ENCODE assay signal across 9 mouse cellular contexts in the genomic region with DNA sequence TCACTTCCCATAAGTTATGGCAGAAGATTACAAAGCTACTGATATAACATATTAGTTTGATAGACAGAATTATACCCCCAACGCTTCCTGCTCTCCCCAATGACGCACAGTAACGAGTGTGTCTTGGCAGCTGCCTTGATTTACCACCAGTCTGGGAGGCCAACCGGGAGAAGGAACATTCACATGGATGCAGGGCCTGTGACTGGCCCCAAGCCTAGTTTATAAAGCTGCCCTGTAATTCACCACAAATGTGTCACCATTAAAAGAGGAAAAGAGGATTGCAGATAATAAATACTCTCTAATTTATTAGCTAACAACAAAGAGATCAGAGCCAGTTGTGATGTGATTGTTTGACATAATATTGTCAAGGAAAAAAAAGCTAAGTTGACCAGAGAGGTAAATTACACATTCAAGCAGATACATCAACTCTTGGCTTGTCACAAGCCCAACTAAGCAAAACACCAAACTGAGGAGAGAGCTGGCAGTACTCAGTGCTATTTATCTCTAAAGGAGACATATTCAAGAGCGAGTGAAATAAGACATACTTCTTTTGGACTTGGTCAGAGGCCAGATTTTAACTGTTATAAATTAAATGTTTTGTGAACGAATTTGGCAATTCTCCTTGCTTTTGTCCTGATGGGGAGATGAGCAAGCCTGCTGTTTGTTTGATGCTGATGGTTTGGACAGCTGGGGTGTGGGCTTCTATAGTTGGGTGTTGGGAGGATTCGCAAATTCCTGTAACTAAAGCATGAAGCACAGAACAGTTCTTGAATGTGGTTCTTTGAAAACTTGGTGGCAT.
A peak's percentile ranks its signal among the peaks of the same experiment; 100 is the strongest.
DNase-seq lines count a peak whose midpoint lies in the region; ATAC-seq and TF ChIP-seq lines count a peak whose summit lies in the region.
"Had no signal": no experiment of that assay in that cellular context is flagged by ENCODE, and none has a peak within 500 bp of the region (broad histone marks: within the 10 kb centered on the region; RNA-seq: fewer than 3 reads in every experiment).

No protein-coding gene starts in this region.

- no peaks in the 10 kb centered on the region for H3K36me3 ChIP-seq in intestine, embryonic 16.5 days (ENCODE audit: control insufficient read depth, insufficient read depth, low read length)
- no peaks in the 10 kb centered on the region for H3K36me3 ChIP-seq in lung, embryonic 14.5 days (ENCODE audit: insufficient read depth)

- DNase-seq in ovary, adult 18-20 months (ENCODE audit: low spot score) = peak; percentile 53
- no peak for DNase-seq in ovary, postnatal 10 days (ENCODE audit: low spot score)
- peak; percentile 97 for DNase-seq in lung, embryonic 14.5 days
- DNase-seq in thymus, postnatal 10 days (ENCODE audit: low spot score in 2 of 2) = no peak
- DNase-seq in cerebellum, adult 8-10 months = no peak
- DNase-seq in left cerebral cortex, adult 9 months (ENCODE audit: low spot score in 2 of 2) = no peak

- H3K4me3 ChIP-seq in intestine, embryonic 16.5 days (ENCODE audit: low read length) = no peak overlapping the region
- H3K4me3 ChIP-seq in lung, embryonic 14.5 days (ENCODE audit: low read depth, low read length) = no peak overlapping the region

- H3K9me3 ChIP-seq in intestine, embryonic 16.5 days (ENCODE audit: control insufficient read depth, low read length) = no peaks in the 10 kb centered on the region
- H3K9me3 ChIP-seq in lung, embryonic 14.5 days (ENCODE audit: low read depth, low read length) = no peaks in the 10 kb centered on the region

- H3K27ac ChIP-seq in intestine, embryonic 16.5 days (ENCODE audit: low read length) = 0 out of 2 replicates have a peak overlapping the region, but pooled peaks have one; percentile 29
- peak overlapping the region; percentile 83 for H3K27ac ChIP-seq in lung, embryonic 14.5 days (ENCODE audit: low read depth)

- no peaks in the 10 kb centered on the region for H3K27me3 ChIP-seq in intestine, embryonic 16.5 days (replicated peaks; ENCODE audit: control insufficient read depth, insufficient read depth, low read length)
- no peaks in the 10 kb centered on the region for H3K27me3 ChIP-seq in lung, embryonic 14.5 days (ENCODE audit: insufficient read depth, low read length)
- H3K27me3 ChIP-seq: Patski had no signal

- no peak overlapping the region for H3K4me2 ChIP-seq in intestine, embryonic 16.5 days (ENCODE audit: low read depth, low read length)
- no peak overlapping the region for H3K4me2 ChIP-seq in lung, embryonic 14.5 days

- H3K9ac ChIP-seq in intestine, embryonic 16.5 days (ENCODE audit: low read depth, low read length) = no peak overlapping the region
- H3K9ac ChIP-seq in lung, embryonic 14.5 days = no peak overlapping the region

- H3K4me1 ChIP-seq in intestine, embryonic 16.5 days (ENCODE audit: control insufficient read depth, insufficient read depth, low read length) = 0 out of 2 replicates have a peak, but pooled peaks cover 6% of the 10 kb centered on the region
- peaks cover 20% of the 10 kb centered on the region for H3K4me1 ChIP-seq in lung, embryonic 14.5 days (ENCODE audit: insufficient read depth)

- no peak for TF ChIP-seq CTCF in lung, embryonic 14.5 days (IDR thresholded peaks at IDR 0.05; ENCODE audit: low read depth)

- ATAC-seq in intestine, embryonic 16.5 days = peak; percentile 90
- ATAC-seq in lung, embryonic 14.5 days (ENCODE audit: insufficient read depth) = peak; percentile 97
- ATAC-seq in megakaryocyte progenitor cell, adult 5-6 weeks (replicated peaks; ENCODE audit: poor library complexity) = no peak
- ATAC-seq: Patski had no signal

- 36% methylated on average over 7 of the region's 7 CpGs for WGBS in intestine, embryonic 16.5 days
- WGBS in lung, embryonic 14.5 days = 24% methylated on average over 7 of the region's 7 CpGs

Comparison
In these comparisons a context has a peak if more than half of its experiments do, and no peak if none do; other contexts are left out.
1. DNase-seq: peak in ovary, adult 18-20 months (single experiment) and lung, embryonic 14.5 days (single experiment); none in ovary, postnatal 10 days (single experiment), thymus, postnatal 10 days (0 of 2), cerebellum, adult 8-10 months (single experiment) and left cerebral cortex, adult 9 months (0 of 2).